Mouse (Mus musculus) kidney, postnatal 4 days (tissue): ENCODE measurements at regions not wholly inside any gene's neighbourhood (a gene's known extent, or its start where the extent isn't known, plus 50 kb on each side); places are given as distances from the start of the nearest gene placed in this dataset.

Source experiments
- DNase-seq, 2 experiments: peaks; one replicate each; pipeline ENCODE4 v3.0.0; 2021; ENCODE audit warnings: mixed read lengths in 2 of 2

GRCm38 (mm10) chr2:109618341-109619058 is 56.0 kb upstream of the Bdnf start:
- no peak for DNase-seq

GRCm38 (mm10) chr2:109619676-109620075 is 54.8 kb upstream of the Bdnf start:
- DNase-seq = no peak

GRCm38 (mm10) chr2:109621595-109621994 is 52.9 kb upstream of the Bdnf start:
- no peak for DNase-seq
